Comparison of ENCODE assay signal across 8 mouse cellular contexts in genomic region chr4:133092453-133092901, GRCm38 (mm10). TPM values are rescaled to one million over a fixed set of nuclear protein-coding genes. Genes with fewer than 3 reads are reported as not detected.
DNase-seq lines count a peak whose midpoint lies in the region; ATAC-seq and TF ChIP-seq lines count a peak whose summit lies in the region.

No protein-coding gene starts in this region.

- peak overlapping the region; percentile 83 for H3K27ac ChIP-seq in left cerebral cortex, adult 2 months
- H3K27ac ChIP-seq in brown adipose tissue, adult 24 weeks (replicated peaks; ENCODE audit: low read depth, low read length): peak overlapping the region; percentile 9
- peak overlapping the region; percentile 91 for H3K27ac ChIP-seq in intestine, embryonic 16.5 days (ENCODE audit: low read length)
- H3K27ac ChIP-seq in liver, embryonic 12.5 days: peak overlapping the region; percentile 57

- DNase-seq in left cerebral cortex, adult 2 months (ENCODE audit: extremely low spot score in 1 of 2, low spot score in 2 of 2): peak in 1 of 2 experiments; percentile 54
- no peak for DNase-seq in left cerebral cortex, adult 11 months (ENCODE audit: low spot score)
- DNase-seq in heart, adult 18-20 months: peak; percentile 65 to 75
- peak; percentile 67 to 76 for DNase-seq in natural killer cell, adult 2 months (ENCODE audit: low spot score in 2 of 2)
- DNase-seq in thymus, postnatal 25 days: peak; percentile 82

- H3K9ac ChIP-seq in intestine, embryonic 16.5 days (ENCODE audit: low read depth, low read length): peak overlapping the region; percentile 72
- H3K9ac ChIP-seq in liver, embryonic 12.5 days: no peak overlapping the region

- ATAC-seq in intestine, embryonic 16.5 days: peak; percentile 12; the same call in 1 of the 2 replicates
- no peak for ATAC-seq in liver, embryonic 12.5 days

- no peaks in the 10 kb centered on the region for H3K9me3 ChIP-seq in intestine, embryonic 16.5 days (ENCODE audit: control insufficient read depth, low read length)
- H3K9me3 ChIP-seq in liver, embryonic 12.5 days (replicated peaks): no peaks in the 10 kb centered on the region

- intact Hi-C loops in left cerebral cortex, adult 2 months (cut with DNase I): no loop called here

- peaks cover 46% of the 10 kb centered on the region for H3K4me1 ChIP-seq in brown adipose tissue, adult 24 weeks (ENCODE audit: control insufficient read depth, insufficient read depth, insufficient read length, low read length)
- H3K4me1 ChIP-seq in intestine, embryonic 16.5 days (ENCODE audit: control insufficient read depth, insufficient read depth, low read length): peaks cover 76% of the 10 kb centered on the region
- H3K4me1 ChIP-seq in liver, embryonic 12.5 days: peaks cover 65% of the 10 kb centered on the region

- H3K36me3 ChIP-seq in intestine, embryonic 16.5 days (ENCODE audit: control insufficient read depth, insufficient read depth, low read length): no peaks in the 10 kb centered on the region
- no peaks in the 10 kb centered on the region for H3K36me3 ChIP-seq in liver, embryonic 12.5 days

- peak overlapping the region; percentile 48 for H3K4me2 ChIP-seq in intestine, embryonic 16.5 days (ENCODE audit: low read depth, low read length)
- H3K4me2 ChIP-seq in liver, embryonic 12.5 days: peak overlapping the region; percentile 49

- H3K27me3 ChIP-seq in intestine, embryonic 16.5 days (replicated peaks; ENCODE audit: control insufficient read depth, insufficient read depth, low read length): no peaks in the 10 kb centered on the region
- H3K27me3 ChIP-seq in liver, embryonic 12.5 days (replicated peaks): peaks cover 63% of the 10 kb centered on the region

- WGBS in intestine, embryonic 16.5 days: 13% methylated on average over 18 of the region's 18 CpGs
- 6% methylated on average over 18 of the region's 18 CpGs for WGBS in liver, embryonic 12.5 days (ENCODE audit: insufficient replicate concordance)

- TF ChIP-seq CTCF in left cerebral cortex, adult 2 months (IDR thresholded peaks at IDR 0.05): no peak; the same call in 1 of the 2 replicates

- peak overlapping the region; percentile 26 for H3K4me3 ChIP-seq in left cerebral cortex, adult 2 months
- H3K4me3 ChIP-seq in brown adipose tissue, adult 24 weeks (ENCODE audit: insufficient read depth, low read depth, low read length): 0 out of 2 replicates have a peak overlapping the region, but pooled peaks have one; percentile 14
- H3K4me3 ChIP-seq in intestine, embryonic 16.5 days (ENCODE audit: low read length): peak overlapping the region; percentile 22
- H3K4me3 ChIP-seq in liver, embryonic 12.5 days: peak overlapping the region; percentile 27

RNA-seq across cellular contexts. Expression of gene Wasf2, which starts 37.8 kb away (rescaled TPM):
- total RNA-seq in left cerebral cortex, adult 2 months (2021): 10 to 100 TPM; 25.7 to 34.3 TPM
- 39.6 and 39.8 TPM in 2 replicates for polyA plus RNA-seq in brown adipose tissue, adult 24 weeks (2012; ENCODE audit: insufficient read depth, insufficient read length, missing spikeins)
- total RNA-seq in heart, adult 18-20 months (2021): 10 to 100 TPM; 77.8 to 88.8 TPM
- 76.9 and 81.9 TPM in 2 replicates for polyA plus RNA-seq in intestine, embryonic 16.5 days (2015; fragmentation: Nextera tagmentation; extraction: Ambion mirVana)
- polyA plus RNA-seq in liver, embryonic 12.5 days (2016; fragmentation: Nextera tagmentation; extraction: Ambion mirVana): 35.9 and 42.2 TPM in 2 replicates

Comparison
In these comparisons a context has a peak if more than half of its experiments do, and no peak if none do; other contexts are left out.
1. H3K27ac ChIP-seq: peak in every context shown above with its lines; median percentile 91 in intestine, embryonic 16.5 days; 83 in left cerebral cortex, adult 2 months; 57 in liver, embryonic 12.5 days; 9 in brown adipose tissue, adult 24 weeks.